ENCODE assay signal across 20 mouse cellular contexts in genomic region chr11:67151651-67152630, GRCm38 (mm10). TPM values are rescaled to one million over a fixed set of nuclear protein-coding genes. Genes with fewer than 3 reads are reported as not detected.
DNase-seq lines count a peak whose midpoint lies in the region; ATAC-seq and TF ChIP-seq lines count a peak whose summit lies in the region.
"Had no signal": no experiment of that assay in that cellular context is flagged by ENCODE, and none has a peak within 500 bp of the region (broad histone marks: within the 10 kb centered on the region; RNA-seq: fewer than 3 reads in every experiment).

No protein-coding gene starts in this region.

- H3K9me3 ChIP-seq in forebrain, embryonic 14.5 days (replicated peaks; ENCODE audit: control insufficient read depth, low read length), result no peaks in the 10 kb centered on the region
- no peaks in the 10 kb centered on the region for H3K9me3 ChIP-seq in forebrain, embryonic 15.5 days
- H3K9me3 ChIP-seq: heart, embryonic 10.5 days; hindbrain, embryonic 13.5 days had no signal

- no peaks in the 10 kb centered on the region for H3K36me3 ChIP-seq in forebrain, embryonic 14.5 days (ENCODE audit: control insufficient read depth, insufficient read depth, low read length)
- H3K36me3 ChIP-seq in forebrain, embryonic 15.5 days, result no peaks in the 10 kb centered on the region
- H3K36me3 ChIP-seq: heart, embryonic 10.5 days; hindbrain, embryonic 13.5 days had no signal

- no peak for ATAC-seq in forebrain, embryonic 14.5 days
- no peak for ATAC-seq in forebrain, embryonic 15.5 days (replicated peaks)
- ATAC-seq in megakaryocyte-erythroid progenitor cell, adult 5-6 weeks (replicated peaks; ENCODE audit: low FRiP score, low TSS enrichment, poor library complexity, severe bottlenecking), result no peak

- H3K27ac ChIP-seq in forebrain, embryonic 14.5 days (ENCODE audit: low read depth, low read length), result no peak overlapping the region
- no peak overlapping the region for H3K27ac ChIP-seq in forebrain, embryonic 15.5 days (replicated peaks)
- H3K27ac ChIP-seq: heart, embryonic 10.5 days; hindbrain, embryonic 13.5 days had no signal

- peak; percentile 45 for DNase-seq in forebrain, embryonic 14.5 days (ENCODE audit: low spot score)
- peak; percentile 5 for DNase-seq in lung, postnatal 25 days (ENCODE audit: low spot score)
- no peak for DNase-seq in lung, adult 2 months
- peak; percentile 46 for DNase-seq in adrenal gland, postnatal 10 days
- DNase-seq in retina, embryonic 14.5 days (ENCODE audit: low spot score), result peak; percentile 50
- no peak for DNase-seq in layer of hippocampus, postnatal 36 days
- DNase-seq: cerebellum, postnatal 14 days; gastrocnemius, postnatal 14 days; liver; lung, embryonic 14.5 days; spleen, adult 18-20 months had no signal

- 50% methylated on average over 16 of the region's 16 CpGs for WGBS in forebrain, embryonic 14.5 days
- WGBS in forebrain, embryonic 15.5 days, result 53% methylated on average over 16 of the region's 16 CpGs
- 78% methylated on average over 16 of the region's 16 CpGs for WGBS in lung, adult 2 months

- H3K4me2 ChIP-seq in forebrain, embryonic 14.5 days (ENCODE audit: low read length), result no peak overlapping the region
- no peak overlapping the region for H3K4me2 ChIP-seq in forebrain, embryonic 15.5 days (replicated peaks)
- H3K4me2 ChIP-seq: hindbrain, embryonic 13.5 days; lung, embryonic 14.5 days had no signal

- no peaks in the 10 kb centered on the region for H3K4me1 ChIP-seq in forebrain, embryonic 14.5 days (ENCODE audit: control insufficient read depth, insufficient read depth, low read length)
- H3K4me1 ChIP-seq in forebrain, embryonic 15.5 days, result no peaks in the 10 kb centered on the region
- H3K4me1 ChIP-seq in lung, adult 2 months (ENCODE audit: control insufficient read depth, insufficient read depth, low read length), result no peaks in the 10 kb centered on the region

- no peak overlapping the region for H3K9ac ChIP-seq in forebrain, embryonic 14.5 days (ENCODE audit: low read length)
- H3K9ac ChIP-seq in forebrain, embryonic 15.5 days (replicated peaks), result no peak overlapping the region
- H3K9ac ChIP-seq: hindbrain, embryonic 13.5 days; lung, embryonic 14.5 days had no signal

- no peak for TF ChIP-seq CTCF in lung, adult 2 months (IDR thresholded peaks at IDR 0.05; ENCODE audit: insufficient read depth, low read length)

- H3K27me3 ChIP-seq in forebrain, embryonic 14.5 days (replicated peaks; ENCODE audit: control insufficient read depth, insufficient read depth, low read length), result no peaks in the 10 kb centered on the region
- no peaks in the 10 kb centered on the region for H3K27me3 ChIP-seq in forebrain, embryonic 15.5 days
- H3K27me3 ChIP-seq: hindbrain, embryonic 13.5 days had no signal

- H3K4me3 ChIP-seq in forebrain, embryonic 14.5 days (ENCODE audit: low read depth, low read length), result no peak overlapping the region
- H3K4me3 ChIP-seq in forebrain, embryonic 15.5 days, result no peak overlapping the region
- no peak overlapping the region for H3K4me3 ChIP-seq in lung, adult 2 months (replicated peaks; ENCODE audit: extremely low read depth, low read depth, low read length)
- H3K4me3 ChIP-seq: heart, embryonic 10.5 days; hindbrain, embryonic 13.5 days; left cerebral cortex, adult 2 months had no signal

- no peak for TF ChIP-seq POLR2A in lung, adult 2 months (IDR thresholded peaks at IDR 0.05; ENCODE audit: borderline replicate concordance, extremely low read depth, low read depth, low read length)

RNA-seq across cellular contexts. Expression of gene Myh2, which starts 18.9 kb away (rescaled TPM):
- polyA plus RNA-seq in forebrain, embryonic 14.5 days (2014; fragmentation: Nextera tagmentation; extraction: Ambion mirVana), result 0.06 TPM in 1 of 2 replicates, not detected in the other
- polyA plus RNA-seq in forebrain, embryonic 15.5 days (2015; fragmentation: Nextera tagmentation; extraction: Ambion mirVana), result not detected in 2 replicates
- 1.2 TPM in 1 of 2 replicates, not detected in the other for polyA plus RNA-seq in lung, adult 2 months (2012; rRNA removed)
- total RNA-seq in adrenal gland, postnatal 10 days (2021), result 100 to 1,000 TPM in 1 of 2 experiments, 10 to 100 TPM in 1; 42.9 to 267 TPM
- total RNA-seq in layer of hippocampus, postnatal 36 days (2021), result under 1 TPM; 0.13 to 0.15 TPM
- total RNA-seq in megakaryocyte-erythroid progenitor cell, adult 5-6 weeks (2014; fragmentation: Nextera tagmentation), result not detected in 2 replicates
- not detected in 2 replicates for total RNA-seq in megakaryocyte-erythroid progenitor cell, adult 5-6 weeks (2017)
- total RNA-seq: heart, postnatal 10 days had no signal
- polyA plus RNA-seq: heart, embryonic 10.5 days; kidney, embryonic 16.5 days; lung, embryonic 14.5 days; stomach, embryonic 14.5 days had no signal

RNA-seq across cellular contexts. Expression of gene Myh1, which starts 47.9 kb away (rescaled TPM):
- polyA plus RNA-seq in forebrain, embryonic 14.5 days (2014; fragmentation: Nextera tagmentation; extraction: Ambion mirVana), result 0.10 TPM in 1 of 2 replicates, not detected in the other
- 0.08 TPM in 2 replicates for polyA plus RNA-seq in forebrain, embryonic 15.5 days (2015; fragmentation: Nextera tagmentation; extraction: Ambion mirVana)
- polyA plus RNA-seq in lung, adult 2 months (2012; rRNA removed), result 0.02 and 51.3 TPM in 2 replicates
- total RNA-seq in adrenal gland, postnatal 10 days (2021), result 100 to 1,000 TPM; 152 to 834 TPM
- total RNA-seq in layer of hippocampus, postnatal 36 days (2021), result under 1 TPM; 0.10 to 0.23 TPM
- total RNA-seq in megakaryocyte-erythroid progenitor cell, adult 5-6 weeks (2014; fragmentation: Nextera tagmentation), result not detected in 2 replicates
- not detected in 2 replicates for total RNA-seq in megakaryocyte-erythroid progenitor cell, adult 5-6 weeks (2017)
- polyA plus RNA-seq: intestine, embryonic 14.5 days; lung, embryonic 14.5 days had no signal

Comparison
In these comparisons a context has a peak if more than half of its experiments do, and no peak if none do; other contexts are left out.
1. DNase-seq: peak in forebrain, embryonic 14.5 days (single experiment), lung, postnatal 25 days (single experiment), adrenal gland, postnatal 10 days (single experiment) and retina, embryonic 14.5 days (single experiment); none in lung, adult 2 months (single experiment) and layer of hippocampus, postnatal 36 days (0 of 2).
2. RNA of gene Myh2, which starts 18.9 kb away (total RNA-seq): 42.9 to 267 TPM in adrenal gland, postnatal 10 days; 0.13 to 0.15 TPM in layer of hippocampus, postnatal 36 days and not detected in megakaryocyte-erythroid progenitor cell, adult 5-6 weeks; every median in the first group is over 10 times any median in the second.
3. RNA of gene Myh1, which starts 47.9 kb away (total RNA-seq): 152 to 834 TPM in adrenal gland, postnatal 10 days; 0.10 to 0.23 TPM in layer of hippocampus, postnatal 36 days and not detected in megakaryocyte-erythroid progenitor cell, adult 5-6 weeks; every median in the first group is over 100 times any median in the second.